Mouse (Mus musculus) heart, postnatal 0 days (tissue): ENCODE measurements around the gene Gif. TPM values are rescaled to one million over a fixed set of nuclear protein-coding genes. Genes with fewer than 3 reads are reported as not detected.

Source experiments
- ATAC-seq: fragments of 200-750 bp; cut with Nextera tagmentation; 2 replicates; pipeline ENCODE4 v1.8.0; 2017; ENCODE audit warnings: low read depth, moderate number of reproducible peaks, moderate library complexity; ENCODE audit not compliant: insufficient read depth
- DNase-seq: peaks from one replicate; pipeline ENCODE4 v3.0.0-alpha.2; 2016; ENCODE audit warnings: low spot score
- H3K27ac ChIP-seq: fragments of 300-500 bp; sonication (generic); 2 replicates; pipeline ENCODE4 v1.5.1; 2014; ENCODE audit warnings: low read depth, mild to moderate bottlenecking
- H3K27me3 ChIP-seq: fragments of 300-500 bp; sonication (generic); 2 replicates; pipeline ENCODE4 v1.6.1; 2014; ENCODE audit warnings: low read length, mixed read lengths; ENCODE audit not compliant: control insufficient read depth, insufficient read depth
- H3K36me3 ChIP-seq: fragments of 300-500 bp; sonication (generic); replicated peaks from 2 replicates; pipeline ENCODE4 v1.6.1; 2014; ENCODE audit warnings: low read length, mixed read lengths; ENCODE audit not compliant: control insufficient read depth, insufficient read depth
- H3K4me1 ChIP-seq: fragments of 300-500 bp; sonication (generic); 2 replicates; pipeline ENCODE4 v1.6.1; 2014; ENCODE audit warnings: antibody characterized with exemption; ENCODE audit not compliant: control insufficient read depth, insufficient read depth
- H3K4me2 ChIP-seq: fragments of 300-500 bp; sonication (generic); 2 replicates; pipeline ENCODE4 v1.6.1; 2014; ENCODE audit warnings: low read depth, mild to moderate bottlenecking, low read length, moderate library complexity
- H3K4me3 ChIP-seq: fragments of 300-500 bp; sonication (generic); 2 replicates; pipeline ENCODE4 v1.5.1; 2014; ENCODE audit warnings: low read depth, low read length
- H3K9ac ChIP-seq: fragments of 300-500 bp; sonication (generic); replicated peaks from 2 replicates; pipeline ENCODE4 v1.6.1; 2014; ENCODE audit warnings: low read depth, low read length, mixed read lengths
- H3K9me3 ChIP-seq: fragments of 300-500 bp; sonication (generic); replicated peaks from 2 replicates; pipeline ENCODE4 v1.6.1; 2016; ENCODE audit warnings: low read length; ENCODE audit not compliant: control insufficient read depth
- CTCF ChIP-seq: IDR thresholded peaks from 2 replicates; pipeline ENCODE4 v1.5.1; 2016; ENCODE audit warnings: antibody characterized with exemption, control low read depth, low read depth
- EP300 ChIP-seq: IDR thresholded peaks from 2 replicates; pipeline ENCODE4 v1.6.1; 2016; ENCODE audit warnings: antibody characterized with exemption, low read depth
- WGBS: fragments of 180-500 bp; shearing (Covaris S2); extraction: QIAGEN DNeasy Blood & Tissue Kit; methylation state at CpG from one replicate; pipeline ENCODE4 v1.1.7; 2014; 5-methylcytosine and 5-hydroxymethylcytosine counted together
- polyA plus RNA-seq: library from polyadenylated mRNA; unstranded; fragments of >200 nt; fragmentation: Nextera tagmentation; extraction: Ambion mirVana; gene quantifications from 2 replicates; pipeline ENCODE4 v1.2.1, GENCODE M21; 2015
- total RNA-seq: library from RNA; depleted of rRNA; stranded (reverse); fragments of >200 nt; gene quantifications from 2 replicates; pipeline ENCODE4 v1.2.3, GENCODE M21; 2014; ENCODE audit warnings: low replicate concordance

Gene Gif
- total and polyA plus RNA-seq, 2 experiments from 2014 or later = not detected

- Histone ChIP-seq H3K4me1 (no peaks in the 10 kb centered on the region), H3K9me3 (no peaks in the 10 kb centered on the region), H3K27ac (no peak overlapping the region), H3K9ac (no peak overlapping the region), H3K27me3 (no peaks in the 10 kb centered on the region), H3K4me3 (no peak overlapping the region), H3K4me2 (no peak overlapping the region), H3K36me3 (no peaks in the 10 kb centered on the region)
- no peak for TF ChIP-seq CTCF
- no peak for TF ChIP-seq EP300
- no peak for DNase-seq
- 59% methylated on average over 2 of the region's 2 CpGs for WGBS
- ATAC-seq = no peak
Measured at GRCm38 (mm10) chr19:11725915-11726314, 21.4 kb upstream of the Gif start.

GRCm38 (mm10) chr19:11727304-11727703 is 20.1 kb upstream of the Gif start:
- 79% methylated on average over 5 of the region's 5 CpGs for WGBS

GRCm38 (mm10) chr19:11730278-11730677 is 17.1 kb upstream of the Gif start:
- H3K4me1 ChIP-seq = no peaks in the 10 kb centered on the region
- no peak for TF ChIP-seq EP300
- no peak overlapping the region for H3K9ac ChIP-seq
- H3K27ac ChIP-seq = no peak overlapping the region
- WGBS = 68% methylated on average over 1 of the region's 1 CpGs
- no peaks in the 10 kb centered on the region for H3K9me3 ChIP-seq
- no peak for ATAC-seq
- no peaks in the 10 kb centered on the region for H3K36me3 ChIP-seq
- no peak for DNase-seq
- no peaks in the 10 kb centered on the region for H3K27me3 ChIP-seq
- no peak overlapping the region for H3K4me2 ChIP-seq
- no peak overlapping the region for H3K4me3 ChIP-seq

More at GRCm38 (mm10) chr19:11727304-11727703, 20.1 kb upstream of the Gif start:
- no peak for TF ChIP-seq CTCF
- no peak for TF ChIP-seq EP300
- H3K4me1 ChIP-seq = no peaks in the 10 kb centered on the region
- no peak overlapping the region for H3K27ac ChIP-seq
- no peak overlapping the region for H3K4me3 ChIP-seq
- H3K36me3 ChIP-seq = no peaks in the 10 kb centered on the region
- ATAC-seq (no peak), DNase-seq (no peak)
- H3K9ac ChIP-seq = no peak overlapping the region
- no peak overlapping the region for H3K4me2 ChIP-seq
- no peaks in the 10 kb centered on the region for H3K27me3 ChIP-seq
- H3K9me3 ChIP-seq = no peaks in the 10 kb centered on the region

- Histone ChIP-seq H3K9me3 (no peaks in the 10 kb centered on the region), H3K4me2 (no peak overlapping the region), H3K27me3 (no peaks in the 10 kb centered on the region), H3K4me3 (no peak overlapping the region), H3K36me3 (no peaks in the 10 kb centered on the region), H3K9ac (no peak overlapping the region), H3K27ac (no peak overlapping the region), H3K4me1 (no peaks in the 10 kb centered on the region)
- WGBS = 28% methylated on average over 1 of the region's 1 CpGs
- DNase-seq (no peak), ATAC-seq (no peak)
- TF ChIP-seq CTCF (no peak), EP300 (no peak)
Measured at GRCm38 (mm10) chr19:11736455-11736854, 10.9 kb upstream of the Gif start.

GRCm38 (mm10) chr19:11745680-11746079 is 1.7 kb upstream of the Gif start:
- TF ChIP-seq CTCF (no peak), EP300 (no peak)
- no peak overlapping the region for H3K4me3 ChIP-seq
- DNase-seq (no peak), ATAC-seq (no peak)
- H3K9ac ChIP-seq = no peak overlapping the region
- no peaks in the 10 kb centered on the region for H3K36me3 ChIP-seq
- H3K27me3 ChIP-seq = no peaks in the 10 kb centered on the region
- H3K4me2 ChIP-seq = no peak overlapping the region
- H3K4me1 ChIP-seq = no peaks in the 10 kb centered on the region
- no peak overlapping the region for H3K27ac ChIP-seq
- H3K9me3 ChIP-seq = no peaks in the 10 kb centered on the region

GRCm38 (mm10) chr19:11765059-11765458 is 17.7 kb downstream of the Gif start:
- TF ChIP-seq CTCF = no peak; the same call in 1 of the 2 replicates
- TF ChIP-seq EP300 = no peak
- H3K9me3 ChIP-seq = no peaks in the 10 kb centered on the region
- no peak overlapping the region for H3K4me2 ChIP-seq
- 66% methylated on average over 3 of the region's 3 CpGs for WGBS
- DNase-seq = no peak
- H3K4me3 ChIP-seq = no peak overlapping the region
- H3K9ac ChIP-seq = no peak overlapping the region
- no peaks in the 10 kb centered on the region for H3K27me3 ChIP-seq
- H3K27ac ChIP-seq = no peak overlapping the region
- ATAC-seq = no peak
- peaks cover 4% of the 10 kb centered on the region; the same call in 1 of the 2 replicates for H3K4me1 ChIP-seq
- no peaks in the 10 kb centered on the region for H3K36me3 ChIP-seq
